Mouse (Mus musculus): ENCODE measurements around the gene Lbhd2.

- no peak for TF ChIP-seq ZNF384 (IDR thresholded peaks at IDR 0.05; ENCODE audit: low read depth, low read length)
- no peak for TF ChIP-seq MAFK (IDR thresholded peaks at IDR 0.05; ENCODE audit: insufficient read depth, low read depth, low read length)
- TF ChIP-seq ZC3H11A (IDR thresholded peaks at IDR 0.05; ENCODE audit: borderline replicate concordance, low read depth, low read length), result no peak
These were observed 30.8 kb downstream of the Lbhd2 start for GRCm38 (mm10) chr12:111437222-111437900.

Measured in ES-E14 (cell line).